Comparison of ENCODE assay signal across 10 mouse cellular contexts in the genomic region with DNA sequence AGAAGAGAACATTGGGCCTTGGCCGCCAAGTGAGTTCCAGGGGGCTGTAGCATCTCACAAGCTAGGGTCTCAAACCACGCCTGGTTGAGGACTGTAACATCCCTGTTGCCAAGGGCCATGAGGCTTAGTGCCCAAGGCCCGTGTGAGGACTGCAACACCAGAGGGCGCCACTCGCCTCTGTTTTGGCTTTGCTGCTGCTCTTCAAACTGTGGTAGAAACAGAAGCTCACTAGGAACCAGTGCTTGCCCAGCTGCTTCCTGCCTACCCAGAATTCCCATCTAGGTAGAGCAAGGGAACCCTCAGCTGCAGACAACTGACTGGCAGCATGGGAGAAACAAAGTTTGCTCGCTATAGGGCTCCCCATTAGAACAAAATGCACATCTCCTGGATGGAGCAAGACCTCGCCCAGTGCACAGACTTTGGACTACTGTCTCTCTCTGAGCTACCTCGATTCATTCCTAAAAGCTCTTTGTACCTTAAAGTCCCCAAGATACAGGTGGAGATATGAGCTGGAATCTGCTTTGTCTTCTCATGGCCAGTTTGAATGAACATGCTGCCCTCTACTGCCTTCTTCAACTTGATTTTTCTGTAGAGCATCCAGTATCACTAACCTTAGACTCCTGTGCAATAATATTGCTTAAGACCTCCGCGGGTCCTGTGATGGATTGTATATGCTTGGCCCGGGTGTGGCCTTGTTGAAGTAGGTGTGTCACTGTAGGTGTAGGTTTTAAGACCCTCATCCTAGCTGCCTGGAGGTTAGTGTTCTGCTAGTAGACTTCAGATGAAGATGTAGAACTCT. TPM values are rescaled to one million over a fixed set of nuclear protein-coding genes. Genes with fewer than 3 reads are reported as not detected.
DNase-seq lines count a peak whose midpoint lies in the region; ATAC-seq and TF ChIP-seq lines count a peak whose summit lies in the region.
"Had no signal": no experiment of that assay in that cellular context is flagged by ENCODE, and none has a peak within 500 bp of the region (broad histone marks: within the 10 kb centered on the region; RNA-seq: fewer than 3 reads in every experiment).

No protein-coding gene starts in this region.

- intact Hi-C loops in heart, postnatal 14 days (cut with DNase I): loop anchor here (2.0 kb wide), 1 partner anchor 159 kb away; no protein-coding TSS in a partner anchor
- intact Hi-C loops in left cerebral cortex, postnatal 4 days (cut with DNase I): loop anchor here (5.0 kb wide), 1 partner anchor 148 kb away; no protein-coding TSS in a partner anchor

- H3K4me3 ChIP-seq in hindbrain, embryonic 10.5 days: no peak overlapping the region
- H3K4me3 ChIP-seq in hindbrain, embryonic 16.5 days (ENCODE audit: low read length): no peak overlapping the region
- H3K4me3 ChIP-seq in G1E (ENCODE audit: low read depth, low read length): no peak overlapping the region
- H3K4me3 ChIP-seq: embryonic facial prominence, embryonic 15.5 days; limb, embryonic 13.5 days had no signal

- DNase-seq in hindbrain, embryonic 10.5 days (ENCODE audit: low spot score): peak; percentile 41
- peak; percentile 25 for DNase-seq in G1E (ENCODE audit: low spot score)
- DNase-seq in c-Kit-positive CD71-positive TER-119-positive erythroid progenitor cells, embryonic 14.5 days (ENCODE audit: low spot score): peak; percentile 66
- peak; percentile 58 to 72 for DNase-seq in heart, postnatal 14 days
- peak; percentile 38 for DNase-seq in left cerebral cortex, postnatal 4 days
- DNase-seq in thymus, postnatal 25 days: peak; percentile 74

- H3K36me3 ChIP-seq in hindbrain, embryonic 10.5 days: 0 out of 2 replicates have a peak, but pooled peaks cover 3% of the 10 kb centered on the region
- H3K36me3 ChIP-seq in hindbrain, embryonic 16.5 days (ENCODE audit: control insufficient read depth, insufficient read depth, low read length): no peaks in the 10 kb centered on the region
- no peaks in the 10 kb centered on the region for H3K36me3 ChIP-seq in G1E (replicated peaks)
- H3K36me3 ChIP-seq: embryonic facial prominence, embryonic 15.5 days; limb, embryonic 13.5 days had no signal

- H3K9ac ChIP-seq in hindbrain, embryonic 16.5 days (ENCODE audit: low read depth, low read length): no peak overlapping the region
- H3K9ac ChIP-seq: embryonic facial prominence, embryonic 15.5 days; limb, embryonic 13.5 days had no signal

- no peaks in the 10 kb centered on the region for H3K27me3 ChIP-seq in hindbrain, embryonic 10.5 days (ENCODE audit: insufficient read depth, poor library complexity, severe bottlenecking)
- H3K27me3 ChIP-seq in hindbrain, embryonic 16.5 days (replicated peaks; ENCODE audit: control insufficient read depth, insufficient read depth, low read length): no peaks in the 10 kb centered on the region
- no peaks in the 10 kb centered on the region for H3K27me3 ChIP-seq in G1E (ENCODE audit: insufficient read depth, low read length)
- H3K27me3 ChIP-seq: embryonic facial prominence, embryonic 15.5 days; limb, embryonic 13.5 days had no signal

- H3K4me2 ChIP-seq in hindbrain, embryonic 16.5 days (ENCODE audit: low read length): no peak overlapping the region
- H3K4me2 ChIP-seq: embryonic facial prominence, embryonic 15.5 days; limb, embryonic 13.5 days had no signal

- WGBS in hindbrain, embryonic 10.5 days: 74% methylated on average over 11 of the region's 11 CpGs
- WGBS in hindbrain, embryonic 16.5 days: 78% methylated on average over 11 of the region's 11 CpGs

- no peak overlapping the region for H3K27ac ChIP-seq in hindbrain, embryonic 10.5 days
- H3K27ac ChIP-seq in hindbrain, embryonic 16.5 days (ENCODE audit: low read depth, low read length): no peak overlapping the region
- H3K27ac ChIP-seq: embryonic facial prominence, embryonic 15.5 days; limb, embryonic 13.5 days had no signal

- H3K4me1 ChIP-seq in hindbrain, embryonic 10.5 days (replicated peaks): no peaks in the 10 kb centered on the region
- no peaks in the 10 kb centered on the region for H3K4me1 ChIP-seq in hindbrain, embryonic 16.5 days (ENCODE audit: control insufficient read depth, insufficient read depth, low read depth, low read length)
- H3K4me1 ChIP-seq in G1E (ENCODE audit: insufficient read depth, low read depth, low read length): peaks cover 44% of the 10 kb centered on the region
- H3K4me1 ChIP-seq: embryonic facial prominence, embryonic 15.5 days had no signal

- ATAC-seq in hindbrain, embryonic 16.5 days: no peak
- ATAC-seq in G1E (ENCODE audit: extremely low read depth, insufficient number of reproducible peaks, low FRiP score, poor library complexity, severe bottlenecking): peak; percentile 50; the same call in 1 of the 2 replicates
- ATAC-seq in neutrophil, adult 5-6 weeks (ENCODE audit: extremely low read depth, insufficient number of reproducible peaks, low FRiP score, poor library complexity, severe bottlenecking): peak; percentile 81

- TF ChIP-seq CTCF in G1E (IDR thresholded peaks at IDR 0.05; ENCODE audit: low read depth, low read length): peak; percentile 75

- no peaks in the 10 kb centered on the region for H3K9me3 ChIP-seq in hindbrain, embryonic 10.5 days
- no peaks in the 10 kb centered on the region for H3K9me3 ChIP-seq in hindbrain, embryonic 16.5 days (ENCODE audit: control insufficient read depth, low read length)
- no peaks in the 10 kb centered on the region for H3K9me3 ChIP-seq in G1E (replicated peaks)
- H3K9me3 ChIP-seq: embryonic facial prominence, embryonic 15.5 days; limb, embryonic 13.5 days had no signal

RNA-seq across cellular contexts. Expression of a gene that starts 52.7 kb away (rescaled TPM):
- 3.9 and 7.5 TPM in 2 replicates for polyA plus RNA-seq in hindbrain, embryonic 10.5 days (2016; fragmentation: Nextera tagmentation; extraction: Ambion mirVana)
- polyA plus RNA-seq in hindbrain, embryonic 16.5 days (2015; fragmentation: Nextera tagmentation; extraction: Ambion mirVana): 3.0 and 3.5 TPM in 2 replicates
- 0.63 TPM in 1 of 2 replicates, not detected in the other for total RNA-seq in G1E (2014; fragmentation: Nextera tagmentation)
- 0.12 and 0.27 TPM in 2 replicates for total RNA-seq in G1E (2017)
- polyA plus RNA-seq in G1E (2012): not detected in 2 replicates
- total RNA-seq in heart, postnatal 14 days (2021): 1 to 10 TPM; 5.6 to 9.0 TPM
- total RNA-seq in left cerebral cortex, postnatal 4 days (2021): 1 to 10 TPM in 1 of 2 experiments, under 1 TPM in 1; 0.97 to 1.8 TPM
- total RNA-seq in neutrophil, adult 5-6 weeks (2017): 1.0 and 2.1 TPM in 2 replicates
